In genomic region chr9:106145582-106145981, GRCm38 (mm10) we compare ENCODE assay signal across 22 mouse cellular contexts. TPM values are rescaled to one million over a fixed set of nuclear protein-coding genes. Genes with fewer than 3 reads are reported as not detected.
A peak's percentile ranks its signal among the peaks of the same experiment; 100 is the strongest.
DNase-seq lines count a peak whose midpoint lies in the region; ATAC-seq and TF ChIP-seq lines count a peak whose summit lies in the region.
"Had no signal": no experiment of that assay in that cellular context is flagged by ENCODE, and none has a peak within 500 bp of the region (broad histone marks: within the 10 kb centered on the region; RNA-seq: fewer than 3 reads in every experiment).

No protein-coding gene starts in this region.

- H3K4me3 ChIP-seq in forebrain, embryonic 10.5 days, result no peak overlapping the region
- no peak overlapping the region for H3K4me3 ChIP-seq in forebrain, embryonic 12.5 days (replicated peaks)
- H3K4me3 ChIP-seq in forebrain, embryonic 15.5 days, result no peak overlapping the region
- no peak overlapping the region for H3K4me3 ChIP-seq in intestine, postnatal 0 days (ENCODE audit: low read depth, low read length)
- H3K4me3 ChIP-seq: embryonic facial prominence, embryonic 10.5 days; heart, embryonic 12.5 days; hindbrain, embryonic 12.5 days had no signal

- TF ChIP-seq CTCF in brain, embryonic 14.5 days (IDR thresholded peaks at IDR 0.05; ENCODE audit: borderline replicate concordance, extremely low read depth, insufficient read depth, insufficient read length), result no peak
- no peak for TF ChIP-seq CTCF in intestine, postnatal 0 days (IDR thresholded peaks at IDR 0.05; ENCODE audit: low read depth)

- no peak overlapping the region for H3K9ac ChIP-seq in forebrain, embryonic 12.5 days
- no peak overlapping the region for H3K9ac ChIP-seq in forebrain, embryonic 15.5 days (replicated peaks)
- no peak overlapping the region for H3K9ac ChIP-seq in intestine, postnatal 0 days (ENCODE audit: low read depth, low read length)
- H3K9ac ChIP-seq: heart, embryonic 12.5 days; hindbrain, embryonic 12.5 days had no signal

- 95% methylated on average over 2 of the region's 2 CpGs for WGBS in forebrain, embryonic 10.5 days
- WGBS in forebrain, embryonic 12.5 days, result 86% methylated on average over 2 of the region's 2 CpGs
- WGBS in forebrain, embryonic 15.5 days, result 74% methylated on average over 2 of the region's 2 CpGs
- WGBS in intestine, postnatal 0 days, result 78% methylated on average over 2 of the region's 2 CpGs

- peaks cover 7% of the 10 kb centered on the region for H3K36me3 ChIP-seq in forebrain, embryonic 10.5 days (replicated peaks)
- no peaks in the 10 kb centered on the region for H3K36me3 ChIP-seq in forebrain, embryonic 12.5 days (replicated peaks)
- H3K36me3 ChIP-seq in forebrain, embryonic 15.5 days, result no peaks in the 10 kb centered on the region
- no peaks in the 10 kb centered on the region for H3K36me3 ChIP-seq in intestine, postnatal 0 days (ENCODE audit: control insufficient read depth, insufficient read depth)
- H3K36me3 ChIP-seq: embryonic facial prominence, embryonic 10.5 days; heart, embryonic 12.5 days; hindbrain, embryonic 12.5 days had no signal

- H3K4me1 ChIP-seq in forebrain, embryonic 10.5 days, result peaks cover 62% of the 10 kb centered on the region
- H3K4me1 ChIP-seq in forebrain, embryonic 12.5 days, result peaks cover 45% of the 10 kb centered on the region
- peaks cover 63% of the 10 kb centered on the region for H3K4me1 ChIP-seq in forebrain, embryonic 15.5 days
- H3K4me1 ChIP-seq in intestine, postnatal 0 days (replicated peaks; ENCODE audit: control insufficient read depth, insufficient read depth, low read length), result no peaks in the 10 kb centered on the region

- no peak overlapping the region for H3K4me2 ChIP-seq in forebrain, embryonic 12.5 days
- H3K4me2 ChIP-seq in forebrain, embryonic 15.5 days (replicated peaks), result no peak overlapping the region
- H3K4me2 ChIP-seq in intestine, postnatal 0 days (replicated peaks; ENCODE audit: low read depth), result no peak overlapping the region
- H3K4me2 ChIP-seq: heart, embryonic 12.5 days; hindbrain, embryonic 12.5 days had no signal

- no peak for ATAC-seq in forebrain, embryonic 12.5 days (ENCODE audit: low FRiP score)
- ATAC-seq in forebrain, embryonic 15.5 days (replicated peaks), result peak; percentile 44
- no peak for ATAC-seq in intestine, postnatal 0 days
- ATAC-seq: activated CD4-positive, CD25-positive, alpha-beta regulatory T cell, adult 4 months; inflammation-experienced regulatory T-cells, adult 6 months; Patski had no signal

- H3K27me3 ChIP-seq in forebrain, embryonic 10.5 days (ENCODE audit: poor library complexity, severe bottlenecking), result peaks cover 55% of the 10 kb centered on the region
- peaks cover 74% of the 10 kb centered on the region for H3K27me3 ChIP-seq in forebrain, embryonic 12.5 days
- H3K27me3 ChIP-seq in forebrain, embryonic 15.5 days, result peaks cover 25% of the 10 kb centered on the region
- H3K27me3 ChIP-seq in intestine, postnatal 0 days (replicated peaks; ENCODE audit: control insufficient read depth, insufficient read depth, low read length), result peaks cover 28% of the 10 kb centered on the region

- TF ChIP-seq POLR2A in brain, embryonic 14.5 days (IDR thresholded peaks at IDR 0.05; ENCODE audit: borderline replicate concordance, extremely low read depth, insufficient read depth, insufficient read length, poor library complexity, severe bottlenecking), result no peak

- no peaks in the 10 kb centered on the region for H3K9me3 ChIP-seq in forebrain, embryonic 10.5 days
- no peaks in the 10 kb centered on the region for H3K9me3 ChIP-seq in forebrain, embryonic 12.5 days
- no peaks in the 10 kb centered on the region for H3K9me3 ChIP-seq in forebrain, embryonic 15.5 days
- no peaks in the 10 kb centered on the region for H3K9me3 ChIP-seq in intestine, postnatal 0 days (ENCODE audit: control insufficient read depth)
- H3K9me3 ChIP-seq: embryonic facial prominence, embryonic 10.5 days; heart, embryonic 12.5 days; hindbrain, embryonic 12.5 days had no signal

- DNase-seq in forebrain, embryonic 10.5 days (ENCODE audit: extremely low spot score, low spot score), result no peak
- peak; percentile 36 to 54 for DNase-seq in layer of hippocampus, postnatal 14 days (ENCODE audit: low spot score in 2 of 2)
- no peak for DNase-seq in layer of hippocampus, adult 8-10 months (ENCODE audit: low spot score in 2 of 2)
- DNase-seq in brain, embryonic 14.5 days (ENCODE audit: low read depth), result peak; percentile 87
- DNase-seq: adrenal gland, postnatal 25 days; cerebellum, adult 11 months; cerebellum, adult 8-10 months; gastrocnemius, postnatal 14 days; heart, postnatal 4 days; kidney, adult 11 months; kidney, adult 9 months had no signal

- H3K27ac ChIP-seq in forebrain, embryonic 10.5 days, result peak overlapping the region; percentile 20; the same call in 1 of the 2 replicates
- H3K27ac ChIP-seq in forebrain, embryonic 12.5 days, result no peak overlapping the region
- no peak overlapping the region for H3K27ac ChIP-seq in forebrain, embryonic 15.5 days (replicated peaks)
- no peak overlapping the region for H3K27ac ChIP-seq in intestine, postnatal 0 days (ENCODE audit: low read depth, low read length)
- H3K27ac ChIP-seq: embryonic facial prominence, embryonic 10.5 days; hindbrain, embryonic 12.5 days had no signal

RNA-seq across cellular contexts. Expression of gene Glyctk, which starts 12.4 kb away (rescaled TPM):
- 6.8 and 8.0 TPM in 2 replicates for polyA plus RNA-seq in forebrain, embryonic 10.5 days (2016; fragmentation: Nextera tagmentation; extraction: Ambion mirVana)
- 9.1 and 10.2 TPM in 2 replicates for polyA plus RNA-seq in forebrain, embryonic 12.5 days (2016; fragmentation: Nextera tagmentation; extraction: Ambion mirVana)
- total RNA-seq in layer of hippocampus, postnatal 14 days (2021), result 1 to 10 TPM; 3.2 to 6.0 TPM
- total RNA-seq in layer of hippocampus, adult 8-10 months (2022), result 1 to 10 TPM; 3.5 to 6.2 (median 5.9) TPM
- polyA plus RNA-seq in brain, embryonic 14.5 days (2012; rRNA removed), result 1.3 and 1.6 TPM in 2 replicates
- polyA plus RNA-seq in forebrain, embryonic 15.5 days (2015; fragmentation: Nextera tagmentation; extraction: Ambion mirVana), result 2.9 and 3.2 TPM in 2 replicates
- 17.4 and 20.6 TPM in 2 replicates for polyA plus RNA-seq in intestine, postnatal 0 days (2015; fragmentation: Nextera tagmentation; extraction: Ambion mirVana)

RNA-seq across cellular contexts. Expression of gene Wdr82, which starts 25.1 kb away (rescaled TPM):
- polyA plus RNA-seq in forebrain, embryonic 10.5 days (2016; fragmentation: Nextera tagmentation; extraction: Ambion mirVana), result 28.3 and 30.2 TPM in 2 replicates
- 38.1 and 41.2 TPM in 2 replicates for polyA plus RNA-seq in forebrain, embryonic 12.5 days (2016; fragmentation: Nextera tagmentation; extraction: Ambion mirVana)
- total RNA-seq in layer of hippocampus, postnatal 14 days (2021), result 100 to 1,000 TPM; 138 to 146 TPM
- 100 to 1,000 TPM; 109 to 145 (median 125) TPM for total RNA-seq in layer of hippocampus, adult 8-10 months (2022)
- 169 and 175 TPM in 2 replicates for polyA plus RNA-seq in brain, embryonic 14.5 days (2012; rRNA removed)
- polyA plus RNA-seq in forebrain, embryonic 15.5 days (2015; fragmentation: Nextera tagmentation; extraction: Ambion mirVana), result 38.1 and 41.5 TPM in 2 replicates
- polyA plus RNA-seq in intestine, postnatal 0 days (2015; fragmentation: Nextera tagmentation; extraction: Ambion mirVana), result 10.6 and 11.3 TPM in 2 replicates

RNA-seq across cellular contexts. Expression of gene Col6a4, which starts 49.0 kb away (rescaled TPM):
- polyA plus RNA-seq in forebrain, embryonic 10.5 days (2016; fragmentation: Nextera tagmentation; extraction: Ambion mirVana), result 0.20 TPM in 1 of 2 replicates, not detected in the other
- 0.27 and 0.70 TPM in 2 replicates for polyA plus RNA-seq in forebrain, embryonic 12.5 days (2016; fragmentation: Nextera tagmentation; extraction: Ambion mirVana)
- under 1 TPM; 0.69 to 0.98 TPM for total RNA-seq in layer of hippocampus, postnatal 14 days (2021)
- 1 to 10 TPM in 3 of 4 experiments, under 1 TPM in 1; 0.68 to 3.9 (median 2.3) TPM for total RNA-seq in layer of hippocampus, adult 8-10 months (2022)
- polyA plus RNA-seq in brain, embryonic 14.5 days (2012; rRNA removed), result 2.1 TPM in 2 replicates
- polyA plus RNA-seq in forebrain, embryonic 15.5 days (2015; fragmentation: Nextera tagmentation; extraction: Ambion mirVana), result 0.53 and 0.86 TPM in 2 replicates
- 39.8 and 46.6 TPM in 2 replicates for polyA plus RNA-seq in intestine, postnatal 0 days (2015; fragmentation: Nextera tagmentation; extraction: Ambion mirVana)
- total RNA-seq: granulocyte monocyte progenitor cell, adult 5-6 weeks; heart, adult 8-10 months had no signal
- polyA plus RNA-seq: heart, embryonic 12.5 days; inflammation-experienced regulatory T-cells, adult 6 months had no signal

RNA-seq across cellular contexts. Expression of gene Ppm1m, which starts 54.0 kb away (rescaled TPM):
- polyA plus RNA-seq in forebrain, embryonic 10.5 days (2016; fragmentation: Nextera tagmentation; extraction: Ambion mirVana), result 42.0 and 50.7 TPM in 2 replicates
- polyA plus RNA-seq in forebrain, embryonic 12.5 days (2016; fragmentation: Nextera tagmentation; extraction: Ambion mirVana), result 29.6 and 33.3 TPM in 2 replicates
- 10 to 100 TPM; 15.4 to 15.8 TPM for total RNA-seq in layer of hippocampus, postnatal 14 days (2021)
- total RNA-seq in layer of hippocampus, adult 8-10 months (2022), result 10 to 100 TPM; 21.7 to 27.4 (median 23.0) TPM
- 24.1 and 26.7 TPM in 2 replicates for polyA plus RNA-seq in brain, embryonic 14.5 days (2012; rRNA removed)
- polyA plus RNA-seq in forebrain, embryonic 15.5 days (2015; fragmentation: Nextera tagmentation; extraction: Ambion mirVana), result 15.4 and 15.8 TPM in 2 replicates
- polyA plus RNA-seq in intestine, postnatal 0 days (2015; fragmentation: Nextera tagmentation; extraction: Ambion mirVana), result 10.0 and 10.8 TPM in 2 replicates

RNA-seq across cellular contexts. Expression of gene Twf2, which starts 57.3 kb away (rescaled TPM):
- polyA plus RNA-seq in forebrain, embryonic 10.5 days (2016; fragmentation: Nextera tagmentation; extraction: Ambion mirVana), result 70.9 and 71.8 TPM in 2 replicates
- 53.9 and 59.3 TPM in 2 replicates for polyA plus RNA-seq in forebrain, embryonic 12.5 days (2016; fragmentation: Nextera tagmentation; extraction: Ambion mirVana)
- total RNA-seq in layer of hippocampus, postnatal 14 days (2021), result 10 to 100 TPM; 49.2 to 49.7 TPM
- 10 to 100 TPM; 53.5 to 61.3 (median 56.8) TPM for total RNA-seq in layer of hippocampus, adult 8-10 months (2022)
- polyA plus RNA-seq in brain, embryonic 14.5 days (2012; rRNA removed), result 51.1 and 63.8 TPM in 2 replicates
- 54.8 and 57.3 TPM in 2 replicates for polyA plus RNA-seq in forebrain, embryonic 15.5 days (2015; fragmentation: Nextera tagmentation; extraction: Ambion mirVana)
- polyA plus RNA-seq in intestine, postnatal 0 days (2015; fragmentation: Nextera tagmentation; extraction: Ambion mirVana), result 21.9 and 25.6 TPM in 2 replicates

Comparison
In these comparisons a context has a peak if more than half of its experiments do, and no peak if none do; other contexts are left out.
1. DNase-seq: peak in layer of hippocampus, postnatal 14 days (2 of 2) and brain, embryonic 14.5 days (single experiment); none in forebrain, embryonic 10.5 days (single experiment) and layer of hippocampus, adult 8-10 months (0 of 2).
2. RNA of gene Col6a4, which starts 49.0 kb away (polyA plus RNA-seq): 39.8 to 46.6 TPM in intestine, postnatal 0 days; 2.1 TPM in brain, embryonic 14.5 days, 0.53 to 0.86 TPM in forebrain, embryonic 15.5 days, 0.27 to 0.70 TPM in forebrain, embryonic 12.5 days and 0.20 TPM in forebrain, embryonic 10.5 days; every median in the first group is over 10 times any median in the second.